Mouse (Mus musculus) olfactory bulb, adult 2 months (tissue): ENCODE data around the gene Grap2. TPM values are rescaled to one million over a fixed set of nuclear protein-coding genes. Genes with fewer than 3 reads are reported as not detected.

Source experiments
- H3K27ac ChIP-seq: fragments of 200-500 bp; 2 replicates; pipeline ENCODE4 v1.5.1; 2012; ENCODE audit warnings: low read depth, low read length; ENCODE audit not compliant: insufficient read depth
- H3K4me1 ChIP-seq: fragments of 200-500 bp; 2 replicates; pipeline ENCODE4 v1.6.1; 2012; ENCODE audit warnings: low read length; ENCODE audit not compliant: control insufficient read depth, insufficient read depth
- H3K4me3 ChIP-seq: fragments of 200-500 bp; 2 replicates; pipeline ENCODE4 v1.5.1; 2012; ENCODE audit warnings: mild to moderate bottlenecking, low read depth, low read length, moderate library complexity; ENCODE audit not compliant: insufficient read depth
- CTCF ChIP-seq: fragments of 200-500 bp; IDR thresholded peaks from 2 replicates; pipeline ENCODE4 v1.5.1; 2012; ENCODE audit warnings: low read depth, mild to moderate bottlenecking, low read length, moderate library complexity; ENCODE audit not compliant: insufficient read depth
- POLR2A ChIP-seq: fragments of 200-500 bp; IDR thresholded peaks from 2 replicates; pipeline ENCODE4 v1.6.1; 2012; ENCODE audit warnings: mild to moderate bottlenecking, low read depth, low read length, moderate library complexity; ENCODE audit not compliant: insufficient read depth
- WGBS: fragments of 180-500 bp; shearing (Covaris S2); methylation state at CpG from one replicate; pipeline ENCODE4 v1.1.7; 2018; 5-methylcytosine and 5-hydroxymethylcytosine counted together
- polyA plus RNA-seq: library from polyadenylated mRNA; stranded (reverse); fragments of >200 nt; gene quantifications from 2 replicates; pipeline ENCODE4 v1.2.4, GENCODE M21; 2012; ENCODE audit warnings: low replicate concordance; ENCODE audit not compliant: missing spikeins, insufficient read depth, insufficient read length

The Grap2 gene
- polyA plus RNA-seq, 1 experiment: not detected

GRCm38 (mm10) chr15:80610335-80610734 is 37.9 kb downstream of the Grap2 start:
- Histone ChIP-seq H3K27ac (no peak overlapping the region), H3K4me3 (no peak overlapping the region), H3K4me1 (peaks cover 18% of the 10 kb centered on the region)
- WGBS: 97% methylated on average over 2 of the region's 2 CpGs
- TF ChIP-seq CTCF (no peak), POLR2A (no peak)

- TF ChIP-seq CTCF (no peak), POLR2A (no peak)
- Histone ChIP-seq H3K27ac (no peak overlapping the region), H3K4me3 (no peak overlapping the region), H3K4me1 (peaks cover 23% of the 10 kb centered on the region)
- WGBS: 71% methylated on average over 5 of the region's 5 CpGs
Observed at GRCm38 (mm10) chr15:80611478-80611877, 39.1 kb downstream of the Grap2 start.

GRCm38 (mm10) chr15:80613904-80614303 is 41.5 kb downstream of the Grap2 start:
- WGBS: 31% methylated on average over 5 of the region's 5 CpGs
- no peak for TF ChIP-seq POLR2A
- TF ChIP-seq CTCF: no peak

DNA sequence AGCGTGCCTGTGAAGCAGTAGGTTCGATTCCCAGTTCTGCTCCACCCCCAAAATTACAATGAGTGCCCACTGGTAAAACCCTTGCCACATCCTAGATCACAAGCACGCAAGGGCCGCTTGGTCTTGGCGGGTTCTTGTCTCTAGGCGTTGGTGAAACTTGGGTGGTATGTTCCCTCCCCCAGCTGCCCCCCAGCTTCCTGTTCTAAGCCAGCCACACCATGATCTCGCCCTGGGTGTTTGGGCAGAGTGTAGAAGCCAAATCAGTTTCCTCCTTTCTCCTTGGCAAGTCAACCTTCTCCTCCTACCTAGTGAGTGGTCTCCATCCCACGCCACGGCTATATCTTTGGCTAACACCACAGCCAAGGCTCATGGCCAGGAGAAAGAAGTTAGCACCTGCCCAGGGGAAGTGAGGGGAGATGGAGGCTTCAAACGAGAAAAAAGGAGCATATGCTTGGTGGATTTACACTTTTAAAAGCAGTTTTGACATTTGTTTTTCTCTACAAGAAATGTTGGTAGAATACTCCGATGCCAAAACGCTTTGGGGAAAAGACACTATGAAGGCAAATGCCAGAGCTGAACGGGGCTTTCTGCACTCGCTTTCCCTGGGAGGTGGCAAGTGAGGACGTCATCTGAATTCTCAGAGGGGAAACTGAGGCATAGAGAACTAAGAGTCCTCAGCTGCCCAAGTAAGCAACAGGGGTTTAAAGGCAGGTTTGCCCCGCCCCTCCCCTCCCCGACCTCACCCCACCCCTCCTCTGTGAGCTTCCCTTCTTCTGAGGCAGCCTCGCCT is 42.3 kb downstream of the Grap2 start:
- H3K27ac ChIP-seq: no peak overlapping the region
- TF ChIP-seq POLR2A: no peak
- TF ChIP-seq CTCF: no peak
- H3K4me1 ChIP-seq: peaks cover 23% of the 10 kb centered on the region
- no peak overlapping the region for H3K4me3 ChIP-seq
- 67% methylated on average over 18 of the region's 18 CpGs for WGBS

More at GRCm38 (mm10) chr15:80613904-80614303, 41.5 kb downstream of the Grap2 start:
- peaks cover 23% of the 10 kb centered on the region for H3K4me1 ChIP-seq
- H3K4me3 ChIP-seq: no peak overlapping the region
- H3K27ac ChIP-seq: no peak overlapping the region

GRCm38 (mm10) chr15:80615290-80615570 is 42.8 kb downstream of the Grap2 start:
- WGBS: 26% methylated on average over 2 of the region's 2 CpGs
- TF ChIP-seq CTCF (no peak), POLR2A (no peak)
- peaks cover 24% of the 10 kb centered on the region for H3K4me1 ChIP-seq
- no peak overlapping the region for H3K4me3 ChIP-seq
- H3K27ac ChIP-seq: no peak overlapping the region

- no peak for TF ChIP-seq CTCF
- no peak for TF ChIP-seq POLR2A
- 22% methylated on average over 17 of the region's 17 CpGs for WGBS
- no peak overlapping the region for H3K4me3 ChIP-seq
- H3K27ac ChIP-seq: no peak overlapping the region
- peaks cover 27% of the 10 kb centered on the region for H3K4me1 ChIP-seq
Observed at GRCm38 (mm10) chr15:80615636-80616383, 43.4 kb downstream of the Grap2 start.

DNA sequence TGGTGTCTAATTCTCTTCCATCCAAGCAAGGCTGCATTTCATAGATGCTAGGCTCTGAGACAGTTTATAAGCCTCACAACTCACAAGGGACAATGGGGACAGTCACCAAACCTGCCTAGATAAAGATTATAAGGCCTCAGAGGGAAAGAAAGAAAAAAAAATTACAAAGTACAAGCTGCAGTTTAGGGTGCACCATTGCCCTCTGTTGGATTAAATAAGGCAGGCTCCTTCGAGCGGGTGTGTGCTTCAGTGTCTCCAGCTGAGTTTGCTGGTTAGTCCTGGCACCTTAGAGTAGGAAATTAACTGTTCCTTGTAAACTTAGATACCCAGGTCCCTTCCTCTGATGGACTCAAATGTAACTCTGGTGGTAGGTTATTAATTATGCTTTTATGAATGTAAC is 45.4 kb downstream of the Grap2 start:
- TF ChIP-seq POLR2A (no peak), CTCF (no peak)
- WGBS: 14% methylated on average over 2 of the region's 2 CpGs

DNA sequence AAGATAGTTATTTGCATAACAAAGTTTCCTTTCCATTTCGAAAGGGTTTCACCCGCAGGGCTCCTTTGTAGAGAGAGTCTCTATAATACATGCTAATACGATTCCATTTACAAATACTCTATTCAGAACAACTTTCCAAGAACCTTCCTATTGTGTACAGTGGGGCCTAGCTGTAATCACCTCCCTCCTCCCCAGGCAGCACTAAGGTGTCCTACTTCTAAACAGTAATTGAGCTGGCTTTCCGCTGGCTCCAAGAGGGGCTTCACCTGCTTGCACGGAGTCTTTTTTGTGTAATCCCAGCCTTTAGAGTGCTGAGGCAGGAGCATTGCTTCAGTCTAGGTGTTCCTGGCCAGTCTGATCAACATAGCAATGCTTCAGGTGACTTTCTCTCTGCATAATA is 46.8 kb downstream of the Grap2 start:
- 78% methylated on average over 5 of the region's 5 CpGs for WGBS
- peaks cover 23% of the 10 kb centered on the region for H3K4me1 ChIP-seq

More for the DNA sequence above, 45.4 kb downstream of the Grap2 start:
- H3K4me3 ChIP-seq: no peak overlapping the region
- H3K4me1 ChIP-seq: peaks cover 27% of the 10 kb centered on the region
- H3K27ac ChIP-seq: no peak overlapping the region

GRCm38 (mm10) chr15:80619786-80620185 is 47.4 kb downstream of the Grap2 start:
- Histone ChIP-seq H3K4me3 (no peak overlapping the region), H3K27ac (no peak overlapping the region), H3K4me1 (peaks cover 19% of the 10 kb centered on the region)
- no peak for TF ChIP-seq POLR2A
- TF ChIP-seq CTCF: no peak
- 81% methylated on average over 4 of the region's 4 CpGs for WGBS

More for the DNA sequence above, 46.8 kb downstream of the Grap2 start:
- TF ChIP-seq CTCF (no peak), POLR2A (no peak)
- no peak overlapping the region for H3K4me3 ChIP-seq
- no peak overlapping the region for H3K27ac ChIP-seq
